Mouse (Mus musculus) cerebellum, adult 2 months (tissue): ENCODE data around the gene Notch2. TPM values are rescaled to one million over a fixed set of nuclear protein-coding genes. Genes with fewer than 3 reads are reported as not detected.

ENCODE experiments used
- DNase-seq, 2 experiments: peaks; one replicate each; pipeline ENCODE4 v3.0.0; 2021
- H3K27ac ChIP-seq: fragments of 200-500 bp; 2 replicates; pipeline ENCODE4 v1.5.1; 2012; ENCODE audit warnings: low read length, control low read depth, inconsistent platforms; ENCODE audit not compliant: insufficient read depth
- H3K27me3 ChIP-seq: fragments of 200-500 bp; 2 replicates; pipeline ENCODE4 v1.6.1; 2012; ENCODE audit warnings: inconsistent platforms, mild to moderate bottlenecking, low read length, moderate library complexity; ENCODE audit not compliant: control insufficient read depth, insufficient read depth
- H3K4me1 ChIP-seq: fragments of 200-500 bp; 2 replicates; pipeline ENCODE4 v1.6.1; 2011; ENCODE audit warnings: low read length; ENCODE audit not compliant: control insufficient read depth, insufficient read depth
- H3K4me3 ChIP-seq: fragments of 200-500 bp; replicated peaks from 2 replicates; pipeline ENCODE3; 2011; ENCODE audit warnings: mild to moderate bottlenecking, low read depth, low read length, control low read depth; ENCODE audit not compliant: insufficient read depth
- CTCF ChIP-seq: fragments of 200-500 bp; IDR thresholded peaks from 2 replicates; pipeline ENCODE4 v1.5.1; 2011; ENCODE audit warnings: low read depth, mild to moderate bottlenecking, control low read depth, low read length, moderate library complexity, borderline replicate concordance; ENCODE audit not compliant: insufficient read depth
- POLR2A ChIP-seq: fragments of 200-500 bp; IDR thresholded peaks from 2 replicates; pipeline ENCODE4 v1.6.1; 2011; ENCODE audit warnings: low read length, control low read depth, borderline replicate concordance; ENCODE audit not compliant: insufficient read depth
- WGBS: fragments of 180-500 bp; shearing (Covaris S2); methylation state at CpG from one replicate; pipeline ENCODE4 v1.1.7; 2018; 5-methylcytosine and 5-hydroxymethylcytosine counted together
- polyA plus RNA-seq: library from polyadenylated mRNA; depleted of rRNA; stranded (reverse); fragments of >200 nt; gene quantifications from 2 replicates; pipeline ENCODE4 v1.2.3, GENCODE M21; 2012

Notch2 gene
- polyA plus RNA-seq, 1 experiment = 5.1 TPM

GRCm38 (mm10) chr3:98093954-98094353, 80.6 kb downstream of the Notch2 start:
- Histone ChIP-seq H3K4me1 (peaks cover 13% of the 10 kb centered on the region), H3K27ac (no peak overlapping the region), H3K27me3 (no peaks in the 10 kb centered on the region), H3K4me3 (no peak overlapping the region)
- 82% methylated on average over 5 of the region's 5 CpGs for WGBS
- DNase-seq = no peak
- no peak for TF ChIP-seq CTCF
- no peak for TF ChIP-seq POLR2A

- Histone ChIP-seq H3K4me3 (no peak overlapping the region), H3K27me3 (no peaks in the 10 kb centered on the region), H3K4me1 (peaks cover 11% of the 10 kb centered on the region), H3K27ac (no peak overlapping the region)
- TF ChIP-seq CTCF (no peak), POLR2A (no peak)
- 91% methylated on average over 17 of the region's 17 CpGs for WGBS
- no peak for DNase-seq
Measured at GRCm38 (mm10) chr3:98094629-98095583, 81.6 kb downstream of the Notch2 start.

GRCm38 (mm10) chr3:98096981-98097380, 83.7 kb downstream of the Notch2 start:
- TF ChIP-seq CTCF (no peak), POLR2A (no peak)
- H3K4me3 ChIP-seq = no peak overlapping the region
- DNase-seq = no peak
- no peaks in the 10 kb centered on the region for H3K27me3 ChIP-seq
- no peak overlapping the region for H3K27ac ChIP-seq
- H3K4me1 ChIP-seq = peaks cover 9% of the 10 kb centered on the region
- WGBS = 98% methylated on average over 7 of the region's 7 CpGs

GRCm38 (mm10) chr3:98098676-98099075, 85.3 kb downstream of the Notch2 start:
- Histone ChIP-seq H3K4me1 (peaks cover 2% of the 10 kb centered on the region; the same call in 1 of the 2 replicates), H3K27ac (no peak overlapping the region), H3K4me3 (no peak overlapping the region), H3K27me3 (no peaks in the 10 kb centered on the region)
- no peak for DNase-seq
- WGBS = 24% methylated on average over 5 of the region's 5 CpGs
- TF ChIP-seq CTCF = no peak
- TF ChIP-seq POLR2A = no peak

GRCm38 (mm10) chr3:98099287-98099686, 86.0 kb downstream of the Notch2 start:
- Histone ChIP-seq H3K4me1 (peaks cover 2% of the 10 kb centered on the region; the same call in 1 of the 2 replicates), H3K4me3 (no peak overlapping the region), H3K27ac (no peak overlapping the region), H3K27me3 (no peaks in the 10 kb centered on the region)
- peak; percentile 35; the same call in 1 of the 2 replicates for TF ChIP-seq CTCF
- no peak for TF ChIP-seq POLR2A
- WGBS = 85% methylated on average over 10 of the region's 10 CpGs
- DNase-seq = no peak

GRCm38 (mm10) chr3:98101541-98101940, 88.2 kb downstream of the Notch2 start:
- H3K27ac ChIP-seq = no peak overlapping the region
- TF ChIP-seq POLR2A (no peak), CTCF (no peak)
- WGBS = 88% methylated on average over 10 of the region's 10 CpGs
- H3K4me3 ChIP-seq = no peak overlapping the region
- H3K27me3 ChIP-seq = no peaks in the 10 kb centered on the region
- DNase-seq = no peak
- H3K4me1 ChIP-seq = peaks cover 5% of the 10 kb centered on the region

- Histone ChIP-seq H3K4me3 (no peak overlapping the region), H3K27ac (no peak overlapping the region), H3K27me3 (no peaks in the 10 kb centered on the region), H3K4me1 (peaks cover 12% of the 10 kb centered on the region)
- peak in 1 of 2 experiments; percentile 8 for DNase-seq
- 63% methylated on average over 9 of the region's 9 CpGs for WGBS
- no peak for TF ChIP-seq POLR2A
- no peak for TF ChIP-seq CTCF
Measured at GRCm38 (mm10) chr3:98104851-98105471, 91.6 kb downstream of the Notch2 start.

- Histone ChIP-seq H3K27me3 (no peaks in the 10 kb centered on the region), H3K27ac (no peak overlapping the region), H3K4me3 (no peak overlapping the region), H3K4me1 (peaks cover 12% of the 10 kb centered on the region)
- no peak for DNase-seq
- WGBS = 91% methylated on average over 6 of the region's 6 CpGs
- TF ChIP-seq POLR2A = no peak
- TF ChIP-seq CTCF = no peak
Measured at GRCm38 (mm10) chr3:98105496-98105895, 92.2 kb downstream of the Notch2 start.
